Mouse (Mus musculus) embryonic stem cell, embryonic (primary cell): Measurements from ENCODE around the gene Eif4e2.

Experiments used
- CTCF ChIA-PET, 4 experiments: fragments of 300-600 bp in 2 of 4; fragments of 350-600 bp in 2 of 4; sonication (Branson Sonifier 250); formaldehyde crosslinking; loops; one replicate each; lab custom pipeline; 2022; ENCODE audit warnings: inconsistent platforms in 2 of 4; lab: Charles Lee
- POLR2A ChIA-PET, 4 experiments: fragments of 300-600 bp in 2 of 4; fragments of 350-600 bp in 2 of 4; sonication (Branson Sonifier 250); formaldehyde crosslinking; loops; one replicate each; lab custom pipeline; 2022; ENCODE audit warnings: antibody characterized with exemption in 4 of 4, inconsistent platforms in 1 of 4; lab: Charles Lee

The Eif4e2 gene

DNA sequence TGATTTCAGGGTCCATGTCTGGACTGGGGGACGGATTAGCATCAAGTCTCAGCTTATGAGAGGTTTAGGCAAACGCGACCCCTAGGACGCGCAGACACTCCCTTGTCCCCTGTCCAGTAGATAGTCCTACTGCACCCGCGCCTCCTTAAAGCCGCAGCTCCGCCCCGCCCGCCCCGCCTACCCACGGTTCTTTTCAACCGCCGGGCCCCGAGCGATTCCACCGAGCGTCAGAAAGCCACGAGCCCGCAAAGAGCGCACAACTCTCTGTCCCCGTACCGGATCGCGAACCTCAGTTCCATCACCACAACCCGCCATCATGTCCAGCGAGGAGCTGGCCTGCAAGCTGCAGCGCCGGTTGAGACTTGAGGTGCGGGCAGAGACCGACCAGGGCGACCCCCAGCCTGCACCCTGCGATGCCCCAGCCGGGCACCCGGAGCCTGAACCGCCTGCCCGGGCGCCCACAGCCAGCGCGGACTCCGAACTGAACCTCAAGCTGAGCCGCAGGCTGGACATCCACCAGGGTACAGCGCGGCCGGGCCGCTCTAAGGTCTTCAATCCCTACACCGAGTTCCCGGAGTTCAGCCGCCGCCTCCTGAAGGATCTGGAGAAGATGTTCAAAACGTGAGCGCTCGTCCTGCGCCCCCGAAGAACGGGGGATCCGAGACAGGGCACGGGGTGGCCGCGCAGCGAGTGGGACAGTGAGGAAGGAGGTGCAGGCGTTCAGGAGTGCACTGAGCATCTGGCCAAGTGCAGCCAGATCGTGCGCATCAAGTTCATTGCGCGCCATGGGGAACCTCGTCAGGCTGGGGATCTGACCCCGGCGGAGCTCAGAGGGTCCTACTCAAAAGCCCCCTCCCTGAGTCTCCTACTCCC, 50.7 kb downstream of the Eif4e2 start, which contains the start of gene Efhd1:
TSS of gene Efhd1 (plus strand) at position 230 of the 873 bp plus-strand sequence.
- POLR2A ChIA-PET: interaction anchor here (0.6 to 6.4 kb wide), 26 partner anchors 10 to 740 kb away, joined by 3 to 35 read pairs (median 4); partner anchors contain the start of gene Gigyf2 (in 2 of the 4)
- CTCF ChIA-PET: interaction anchor here in 3 of 4 experiments (0.6 to 1.7 kb wide), 4 partner anchors 28 to 494 kb away, joined by 3 to 4 read pairs (median 4); no protein-coding TSS in a partner anchor

DNA sequence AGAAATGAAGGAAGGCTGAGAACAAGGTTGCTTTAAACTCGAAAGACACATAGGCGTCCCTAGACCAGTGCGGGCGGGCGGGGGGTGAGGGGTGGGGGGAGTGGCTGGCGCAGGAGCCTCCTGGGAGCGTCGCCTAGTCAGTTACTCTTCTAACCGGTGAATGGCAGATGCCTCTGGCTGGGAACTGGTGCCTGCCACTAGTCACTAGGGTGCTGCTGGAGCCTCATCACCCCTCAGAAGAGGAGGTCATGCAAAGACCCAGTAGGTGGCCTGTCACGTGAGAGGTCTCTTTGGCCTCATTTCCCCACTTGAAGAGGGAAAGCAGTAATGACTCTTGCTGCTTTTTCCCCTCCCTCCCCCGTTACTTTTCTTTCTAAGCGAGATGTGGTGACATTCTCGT, 51.5 kb downstream of the Eif4e2 start:
- ChIA-PET POLR2A (interaction anchor here in 3 of 4 experiments (0.6 to 6.4 kb wide), 10 partner anchors 13 to 178 kb away, joined by 3 to 35 read pairs (median 4); partner anchors contain the start of gene Gigyf2 (in 1 of the 3)), CTCF (interaction anchor here in 2 of 4 experiments (1.7 to 2.1 kb wide), 2 partner anchors 19 to 27 kb away, joined by 4 to 7 read pairs; no protein-coding TSS in a partner anchor)

DNA sequence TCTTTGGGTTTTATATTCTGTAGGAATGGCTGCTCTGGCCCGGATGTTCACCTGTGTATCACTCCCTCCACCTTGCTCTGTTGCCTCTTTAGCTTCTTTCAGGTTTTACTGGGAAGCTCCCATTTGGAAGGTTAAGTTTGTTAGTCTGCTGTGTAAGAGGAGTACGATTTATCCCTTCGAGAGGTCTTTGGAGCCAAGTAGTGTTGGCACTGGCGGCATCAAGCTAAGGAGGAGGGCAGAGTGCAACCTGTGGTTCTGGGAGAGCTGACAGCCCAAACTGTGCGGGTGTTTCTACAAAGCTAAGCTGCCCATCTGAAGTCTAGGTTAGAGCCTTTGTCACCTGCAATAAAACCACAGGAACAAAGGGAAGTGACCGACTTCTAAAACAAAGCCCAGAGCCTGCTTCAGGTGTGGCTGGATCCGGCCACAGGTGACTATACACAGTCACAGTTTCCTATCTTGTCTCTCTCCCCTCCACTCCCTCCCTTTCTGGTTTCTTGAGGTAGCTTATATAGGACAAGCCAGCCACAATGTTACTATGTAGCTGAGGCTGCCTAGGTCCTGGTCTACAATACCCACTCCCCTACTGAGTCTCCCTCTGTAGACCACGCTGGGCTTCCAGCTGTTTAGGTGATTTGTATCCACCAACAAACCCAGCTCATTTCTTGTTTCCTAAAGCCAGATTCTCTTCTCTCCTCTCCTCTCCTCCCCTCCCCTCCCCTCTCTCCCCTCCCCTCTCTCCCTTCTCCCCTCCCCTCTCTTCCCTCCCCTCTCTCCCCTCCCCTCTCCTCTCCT, 52.8 kb downstream of the Eif4e2 start:
- ChIA-PET CTCF (interaction anchor here (0.5 to 2.1 kb wide), 12 partner anchors 8 to 1240 kb away, joined by 3 to 11 read pairs (median 4); no protein-coding TSS in a partner anchor), POLR2A (interaction anchor here in 2 of 4 experiments (0.6 to 6.4 kb wide), 11 partner anchors 8 to 242 kb away, joined by 3 to 35 read pairs (median 6); no protein-coding TSS in a partner anchor)

DNA sequence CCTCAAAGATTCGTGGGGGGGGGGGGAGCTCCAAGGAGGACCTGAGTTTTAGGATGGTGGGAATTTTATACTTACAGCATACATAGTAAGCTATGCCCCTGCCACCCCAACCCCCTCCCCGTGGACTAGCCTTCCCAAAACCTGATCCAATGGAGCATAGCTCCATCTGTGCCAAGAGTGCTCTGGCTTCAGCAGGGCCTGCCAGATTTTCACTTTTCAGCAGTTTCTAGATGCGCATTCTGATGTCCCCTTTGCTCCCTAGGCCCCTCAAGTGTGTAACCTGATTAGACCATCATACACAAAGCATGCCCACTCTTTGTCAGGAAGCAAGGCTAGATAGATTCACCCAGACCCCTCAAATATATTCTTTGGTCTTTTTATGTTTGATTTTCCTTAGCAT, 56.5 kb downstream of the Eif4e2 start:
- ChIA-PET POLR2A (interaction anchor here in 3 of 4 experiments (0.6 to 2.0 kb wide), 4 partner anchors 8 to 45 kb away, joined by 4 to 11 read pairs (median 4); no protein-coding TSS in a partner anchor), CTCF (interaction anchor here in 2 of 4 experiments (0.6 to 1.1 kb wide), 3 partner anchors 23 to 44 kb away, joined by 3 to 6 read pairs (median 3); no protein-coding TSS in a partner anchor)

DNA sequence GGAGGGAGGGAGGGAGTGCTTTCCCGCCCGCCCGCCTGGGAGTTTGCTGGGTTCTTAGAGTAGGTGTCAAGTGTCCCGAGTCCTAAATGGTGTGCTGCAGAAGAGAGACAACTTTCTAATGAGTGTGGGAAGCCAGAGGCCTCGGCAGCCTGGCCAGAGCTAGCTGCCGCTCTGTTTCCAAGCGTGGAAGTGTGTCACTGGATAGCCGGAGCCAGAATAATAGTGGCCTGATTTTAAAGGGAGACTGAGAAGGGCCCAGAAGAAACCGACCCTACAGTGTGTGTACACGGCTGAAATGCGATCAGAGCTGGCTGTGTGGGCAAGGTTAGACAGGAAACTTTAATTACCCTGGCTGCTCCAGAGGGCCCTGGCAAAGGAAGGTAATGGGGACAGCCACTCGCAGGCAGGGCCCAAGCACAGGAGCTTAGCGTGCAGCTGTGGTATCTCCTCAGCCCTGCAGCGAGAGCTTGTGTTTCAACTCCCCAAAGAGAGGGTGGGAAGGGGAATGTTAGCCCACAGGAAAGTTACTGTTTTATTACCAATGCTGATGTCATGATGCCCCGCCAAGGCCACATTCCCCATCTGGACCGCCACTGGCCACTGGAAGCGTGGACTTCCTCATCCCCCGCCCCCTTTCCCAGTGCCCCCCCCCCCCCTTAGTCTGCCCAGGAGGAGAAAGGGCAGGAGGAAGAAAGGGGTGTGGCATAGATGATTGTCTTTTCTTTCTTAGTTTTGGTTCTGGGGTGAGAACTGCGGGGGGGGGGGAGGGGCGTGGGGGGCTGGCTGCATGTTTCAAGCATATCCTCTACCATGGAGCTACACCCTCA, 57.1 kb downstream of the Eif4e2 start:
- ChIA-PET POLR2A (interaction anchor here in 3 of 4 experiments (0.6 to 2.2 kb wide), 15 partner anchors 8 to 745 kb away, joined by 3 to 11 read pairs (median 3); partner anchors contain the start of gene Ptma (in 1 of the 3)), CTCF (interaction anchor here in 3 of 4 experiments (0.5 to 1.3 kb wide), 8 partner anchors 10 to 72 kb away, joined by 3 to 8 read pairs (median 3); no protein-coding TSS in a partner anchor)

DNA sequence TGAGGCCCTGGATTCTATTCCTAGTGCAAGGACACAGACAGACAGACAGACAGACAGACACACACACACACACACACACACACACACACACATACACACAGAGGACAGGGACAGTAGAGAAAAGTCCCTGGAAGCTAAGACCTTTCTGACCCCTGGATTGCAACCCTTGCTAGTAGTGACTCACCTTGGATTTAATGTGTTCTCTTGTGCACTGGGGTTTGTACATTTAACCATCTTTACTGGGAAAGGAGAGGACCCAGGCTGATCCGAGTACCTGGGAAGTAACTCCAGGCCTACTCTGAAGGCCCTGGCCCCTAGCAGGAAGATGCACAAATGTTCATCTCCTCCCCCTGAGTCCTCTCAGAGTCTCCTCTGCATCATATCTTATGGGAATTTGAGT, 57.9 kb downstream of the Eif4e2 start:
- ChIA-PET POLR2A (interaction anchor here in 3 of 4 experiments (0.6 to 2.2 kb wide), 12 partner anchors 10 to 267 kb away, joined by 3 to 6 read pairs (median 3); partner anchors contain the start of gene Gigyf2 (in 1 of the 3)), CTCF (interaction anchor here in 2 of 4 experiments (0.9 to 1.3 kb wide), 3 partner anchors 11 to 33 kb away, joined by 3 to 4 read pairs (median 3); no protein-coding TSS in a partner anchor)

- CTCF ChIA-PET: interaction anchor here in 1 of 4 experiments (1.3 kb wide), 1 partner anchor 26 kb away, joined by 3 read pairs; no protein-coding TSS in a partner anchor
- POLR2A ChIA-PET: interaction anchor here in 2 of 4 experiments (0.7 to 2.2 kb wide), 6 partner anchors 9 to 54 kb away, joined by 3 to 6 read pairs (median 4); partner anchors contain the start of gene Gigyf2 (in 1 of the 2)
These were observed 58.7 kb downstream of the Eif4e2 start for GRCm38 (mm10) chr1:87272462-87272861.

- POLR2A ChIA-PET: interaction anchor here in 1 of 4 experiments (0.6 kb wide), 1 partner anchor 893 kb away, joined by 4 read pairs; no protein-coding TSS in a partner anchor
- CTCF ChIA-PET: interaction anchor here in 1 of 4 experiments (0.6 to 1.5 kb wide), 2 partner anchors 19 to 770 kb away, joined by 4 to 5 read pairs; no protein-coding TSS in a partner anchor
These were observed 59.8 kb downstream of the Eif4e2 start for GRCm38 (mm10) chr1:87273514-87273942.

- ChIA-PET CTCF (interaction anchor here in 1 of 4 experiments (0.6 to 1.5 kb wide), 3 partner anchors 18 to 770 kb away, joined by 3 to 5 read pairs (median 4); no protein-coding TSS in a partner anchor), POLR2A (interaction anchor here in 1 of 4 experiments (0.6 kb wide), 1 partner anchor 894 kb away, joined by 4 read pairs; no protein-coding TSS in a partner anchor)
These were observed 60.4 kb downstream of the Eif4e2 start for GRCm38 (mm10) chr1:87274134-87274533.

DNA sequence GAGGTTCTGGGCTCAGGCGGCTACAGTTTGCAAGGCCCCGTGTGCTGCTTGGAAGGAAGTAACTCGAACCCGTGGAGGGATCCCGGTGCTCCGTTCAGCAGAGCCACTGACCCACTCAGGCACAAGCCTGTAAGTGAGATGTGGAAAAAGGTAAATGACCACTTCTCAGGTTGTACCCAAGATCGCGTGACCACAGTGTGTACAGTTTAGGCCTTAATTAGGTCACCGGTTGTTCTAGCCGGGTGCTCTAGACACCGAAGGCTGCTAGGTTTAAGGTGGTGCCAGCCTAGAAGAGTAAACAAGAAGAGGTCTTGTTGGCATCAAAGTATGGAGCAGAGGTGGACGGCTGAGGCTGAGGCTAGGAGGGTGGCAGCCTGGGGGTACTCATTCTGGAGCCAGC, 61.4 kb downstream of the Eif4e2 start:
- POLR2A ChIA-PET: interaction anchor here in 1 of 4 experiments (0.6 to 2.1 kb wide), 3 partner anchors 12 to 49 kb away, joined by 3 to 6 read pairs (median 4); partner anchors contain the start of gene Efhd1

DNA sequence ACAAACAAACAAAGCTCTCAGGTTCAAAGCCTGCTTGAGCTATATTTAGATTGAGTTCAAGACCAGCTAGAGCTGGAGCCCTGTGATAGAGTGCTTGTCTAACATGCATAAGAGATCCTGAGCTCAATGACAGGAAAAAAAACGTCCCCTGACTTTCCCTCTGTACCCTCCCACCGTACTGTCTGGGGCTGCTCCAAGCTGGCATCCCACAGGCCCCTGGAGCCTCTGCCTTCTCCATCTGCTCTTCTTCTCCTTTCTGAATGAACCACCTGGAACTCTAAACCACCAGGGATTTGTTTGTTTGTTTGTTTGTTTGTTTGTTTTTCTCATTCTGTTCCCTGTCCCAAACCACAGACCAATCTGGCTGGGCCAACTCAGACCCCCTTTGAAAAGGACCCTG, 62.3 kb downstream of the Eif4e2 start:
- POLR2A ChIA-PET: interaction anchor here in 1 of 4 experiments (0.9 to 2.1 kb wide), 2 partner anchors 13 to 45 kb away, joined by 3 to 6 read pairs; partner anchors contain the start of gene Efhd1
- CTCF ChIA-PET: interaction anchor here in 2 of 4 experiments (0.6 to 1.2 kb wide), 2 partner anchors 15 to 30 kb away, joined by 3 read pairs; no protein-coding TSS in a partner anchor

More for the DNA sequence above, 61.4 kb downstream of the Eif4e2 start:
- CTCF ChIA-PET: interaction anchor here in 1 of 4 experiments (1.2 kb wide), 1 partner anchor 29 kb away, joined by 3 read pairs; no protein-coding TSS in a partner anchor

DNA sequence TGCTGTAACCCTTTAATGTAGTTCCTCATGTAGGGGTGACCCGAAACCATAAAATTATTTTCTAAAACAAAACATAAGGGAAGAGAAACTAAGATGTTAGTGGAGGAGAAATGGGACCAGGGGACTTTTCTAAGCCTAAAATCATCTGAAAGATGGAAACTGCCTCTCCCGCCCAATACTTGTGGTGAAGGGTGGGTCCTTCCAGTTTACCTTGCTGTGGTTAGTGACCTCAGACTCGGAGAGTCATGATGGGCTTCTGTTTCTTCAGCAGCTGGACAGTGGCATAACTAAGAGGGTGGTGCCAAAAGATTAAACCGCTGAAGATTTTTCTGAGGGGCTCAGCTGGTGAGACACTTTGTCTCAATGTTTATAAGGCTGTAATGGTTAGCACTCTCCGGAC, 66.6 kb downstream of the Eif4e2 start:
- POLR2A ChIA-PET: interaction anchor here in 2 of 4 experiments (0.6 to 2.0 kb wide), 7 partner anchors 9 to 51 kb away, joined by 3 to 7 read pairs (median 4); partner anchors contain the start of genes Efhd1 (in 1 of the 2) and Gigyf2 (in 1 of the 2)
- CTCF ChIA-PET: interaction anchor here in 2 of 4 experiments (1.2 to 3.3 kb wide), 2 partner anchors 11 to 34 kb away, joined by 4 to 21 read pairs; no protein-coding TSS in a partner anchor

GRCm38 (mm10) chr1:87281599-87282412, 68.1 kb downstream of the Eif4e2 start:
- ChIA-PET POLR2A (interaction anchor here in 3 of 4 experiments (0.6 to 3.6 kb wide), 23 partner anchors 9 to 610 kb away, joined by 3 to 13 read pairs (median 4); partner anchors contain the start of genes Chrnd (in 1 of the 3), Efhd1 (in 1 of the 3) and Gigyf2 (in 1 of the 3)), CTCF (interaction anchor here (0.6 to 3.3 kb wide), 19 partner anchors 10 to 1387 kb away, joined by 3 to 21 read pairs (median 4); partner anchors contain the start of gene Ecel1 (in 1 of the 4))

- POLR2A ChIA-PET: interaction anchor here in 3 of 4 experiments (0.6 to 3.6 kb wide), 14 partner anchors 10 to 92 kb away, joined by 3 to 13 read pairs (median 4); partner anchors contain the start of gene Chrnd (in 1 of the 3)
- CTCF ChIA-PET: interaction anchor here (0.6 to 3.3 kb wide), 13 partner anchors 9 to 1387 kb away, joined by 3 to 21 read pairs (median 3); partner anchors contain the start of gene Ecel1 (in 1 of the 4)
These were observed 68.7 kb downstream of the Eif4e2 start for GRCm38 (mm10) chr1:87282413-87282788.
